20 mouse cellular contexts compared by ENCODE assay signal in the genomic region with DNA sequence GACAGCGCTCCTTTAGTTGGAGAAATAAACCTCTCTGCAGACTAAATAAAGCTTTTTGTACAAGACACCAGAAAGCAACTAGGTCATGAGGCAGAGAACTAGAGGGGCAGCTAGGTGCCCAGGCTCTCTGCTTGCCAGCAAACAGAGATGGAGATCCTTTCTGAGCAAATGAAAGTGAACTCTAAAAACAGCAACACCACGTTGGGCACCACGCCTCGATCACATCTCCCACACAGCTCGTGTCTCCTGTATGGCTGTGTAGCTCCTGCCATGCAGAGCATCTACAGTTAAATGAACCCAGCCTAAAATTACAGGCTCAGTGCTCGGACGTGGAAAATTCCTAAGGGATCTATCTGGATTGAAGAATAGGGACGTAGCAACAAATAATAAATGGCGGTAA.
DNase-seq lines count a peak whose midpoint lies in the region; ATAC-seq and TF ChIP-seq lines count a peak whose summit lies in the region.
"Had no signal": no experiment of that assay in that cellular context is flagged by ENCODE, and none has a peak within 500 bp of the region (broad histone marks: within the 10 kb centered on the region; RNA-seq: fewer than 3 reads in every experiment).

No protein-coding gene starts in this region.

- H3K4me3 ChIP-seq in layer of hippocampus, adult 2 months: peak overlapping the region; percentile 15; the same call in 1 of the 2 replicates
- no peak overlapping the region for H3K4me3 ChIP-seq in brown adipose tissue, adult 24 weeks (ENCODE audit: insufficient read depth, low read depth, low read length)
- H3K4me3 ChIP-seq: hindbrain, embryonic 13.5 days; intestine, embryonic 15.5 days; left cerebral cortex, adult 2 months; megakaryocyte, embryonic 14.5 days; midbrain, embryonic 15.5 days had no signal

- DNase-seq in cerebellum, postnatal 4 days (ENCODE audit: low spot score in 2 of 2): no peak
- peak; percentile 23 for DNase-seq in gastrocnemius, postnatal 14 days
- no peak for DNase-seq in gastrocnemius, adult 18-20 months (ENCODE audit: low spot score)
- DNase-seq in layer of hippocampus, adult 2 months (ENCODE audit: low spot score in 2 of 2): no peak
- no peak for DNase-seq in layer of hippocampus, adult 8-10 months (ENCODE audit: low spot score in 2 of 2)
- no peak for DNase-seq in thymus, adult 18-20 months
- DNase-seq: adrenal gland, adult 2 months; cerebellum, adult 18-20 months; liver; liver, postnatal 0 days; lung, postnatal 14 days; thymus, postnatal 4 days had no signal

- peaks cover 41% of the 10 kb centered on the region for H3K4me1 ChIP-seq in brown adipose tissue, adult 24 weeks (ENCODE audit: control insufficient read depth, insufficient read depth, insufficient read length, low read length)
- H3K4me1 ChIP-seq: midbrain, embryonic 15.5 days had no signal

- 0 out of 2 replicates have a peak overlapping the region, but pooled peaks have one; percentile 3 for H3K27ac ChIP-seq in layer of hippocampus, adult 2 months
- 0 out of 2 replicates have a peak overlapping the region, but pooled peaks have one; percentile 3 for H3K27ac ChIP-seq in brown adipose tissue, adult 24 weeks (replicated peaks; ENCODE audit: low read depth, low read length)
- H3K27ac ChIP-seq: hindbrain, embryonic 13.5 days; intestine, embryonic 15.5 days; kidney, postnatal 0 days; left cerebral cortex, adult 2 months; midbrain, embryonic 15.5 days had no signal

- intact Hi-C loops in gastrocnemius, postnatal 14 days (cut with DNase I; ENCODE audit: low total_unique reads): no loop called here

- ATAC-seq in cerebellum, adult (ENCODE audit: insufficient number of reproducible peaks, low FRiP score, low TSS enrichment): peak; percentile 59
- ATAC-seq: intestine, embryonic 15.5 days; liver, postnatal 0 days; midbrain, embryonic 15.5 days had no signal

- no peak for TF ChIP-seq CTCF in layer of hippocampus, adult 2 months (conservative IDR thresholded peaks at IDR 0.05)
